Mouse (Mus musculus) urinary bladder, adult 2 months (tissue): Measurements from ENCODE around the gene Dlst. TPM values are rescaled to one million over a fixed set of nuclear protein-coding genes. Genes with fewer than 3 reads are reported as not detected.

ENCODE experiments used
- DNase-seq: peaks from one replicate; pipeline ENCODE4 v3.0.0; 2022; ENCODE audit warnings: low spot score
- polyA plus RNA-seq: library from polyadenylated mRNA; depleted of rRNA; stranded (reverse); fragments of >200 nt; gene quantifications from 2 replicates; pipeline ENCODE4 v1.2.3, GENCODE M21; 2012; rRNA removed

Dlst gene
- polyA plus RNA-seq, 1 experiment: 128 TPM

- DNase-seq: no peak
Observed at GRCm38 (mm10) chr12:85181475-85182344, 71.1 kb downstream of the Dlst start.

DNA sequence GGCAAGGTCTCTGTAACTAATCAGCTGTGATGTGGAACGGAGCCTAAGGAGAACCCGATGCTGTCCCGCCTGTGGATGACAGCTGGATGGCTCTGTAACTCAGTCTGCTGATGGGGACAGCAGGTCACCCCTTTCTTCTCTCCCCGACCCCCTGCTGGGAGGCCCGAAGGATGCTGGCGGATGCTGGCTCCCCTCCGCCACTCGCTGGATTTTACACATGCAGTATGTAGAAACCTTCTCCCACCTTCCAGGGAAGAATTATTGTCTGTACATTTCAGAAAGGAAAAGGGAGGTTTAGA, 71.7 kb downstream of the Dlst start:
- DNase-seq: no peak

DNA sequence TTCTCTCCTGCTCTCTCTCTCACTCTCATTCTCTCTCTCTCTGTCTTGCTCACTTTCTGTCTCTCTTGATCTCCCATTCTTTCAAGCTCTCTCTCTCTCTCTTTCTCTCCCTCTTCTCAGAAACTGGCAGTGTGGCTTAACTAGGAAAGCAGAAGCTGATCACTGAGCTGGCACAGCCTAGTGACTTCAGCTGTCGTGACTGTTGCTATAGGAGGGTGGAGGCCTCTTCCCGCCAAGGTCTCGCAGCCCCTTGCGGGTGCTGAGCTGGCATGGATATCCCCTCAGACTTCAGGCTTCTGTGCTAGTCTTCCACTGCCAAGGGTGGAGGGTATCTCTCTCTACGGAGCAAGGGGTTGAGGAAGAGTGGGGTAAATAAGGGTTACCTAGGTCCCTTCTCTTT, 72.3 kb downstream of the Dlst start:
- DNase-seq: no peak

- no peak for DNase-seq
Observed at GRCm38 (mm10) chr12:85184118-85184517, 73.5 kb downstream of the Dlst start.

Other genes starting within 250 kb of the Dlst start
- gene Ltbp2, start 234.3 kb upstream of the Dlst start, polyA plus RNA-seq: 0.99 and 1.7 TPM in 2 replicates
- gene Fcf1, start 139.9 kb upstream of the Dlst start, polyA plus RNA-seq: 102 and 107 TPM in 2 replicates
- 22.3 and 22.6 TPM in 2 replicates for gene Arel1, start 139.9 kb upstream of the Dlst start, polyA plus RNA-seq
- gene Ylpm1, start 114.5 kb upstream of the Dlst start, polyA plus RNA-seq: 26.9 and 31.9 TPM in 2 replicates
- gene Prox2, start 74 bp upstream of the Dlst start, polyA plus RNA-seq: 2.3 and 2.7 TPM in 2 replicates
- 0.32 and 0.34 TPM in 2 replicates for gene Rps6kl1, start 40.4 kb downstream of the Dlst start, polyA plus RNA-seq
- 6.0 and 7.7 TPM in 2 replicates for gene Pgf, start 67.0 kb downstream of the Dlst start, polyA plus RNA-seq
- 73.8 and 82.6 TPM in 2 replicates for gene Eif2b2, start 108.6 kb downstream of the Dlst start, polyA plus RNA-seq
- gene Mlh3, start 159.8 kb downstream of the Dlst start, polyA plus RNA-seq: 10.9 and 12.4 TPM in 2 replicates
- 40.4 and 47.4 TPM in 2 replicates for gene Acyp1, start 177.6 kb downstream of the Dlst start, polyA plus RNA-seq
- 1.1 and 1.3 TPM in 2 replicates for gene Zc2hc1c, start 177.8 kb downstream of the Dlst start, polyA plus RNA-seq
- 54.2 and 64.1 TPM in 2 replicates for gene Nek9, start 228.5 kb downstream of the Dlst start, polyA plus RNA-seq